In the genomic region with DNA sequence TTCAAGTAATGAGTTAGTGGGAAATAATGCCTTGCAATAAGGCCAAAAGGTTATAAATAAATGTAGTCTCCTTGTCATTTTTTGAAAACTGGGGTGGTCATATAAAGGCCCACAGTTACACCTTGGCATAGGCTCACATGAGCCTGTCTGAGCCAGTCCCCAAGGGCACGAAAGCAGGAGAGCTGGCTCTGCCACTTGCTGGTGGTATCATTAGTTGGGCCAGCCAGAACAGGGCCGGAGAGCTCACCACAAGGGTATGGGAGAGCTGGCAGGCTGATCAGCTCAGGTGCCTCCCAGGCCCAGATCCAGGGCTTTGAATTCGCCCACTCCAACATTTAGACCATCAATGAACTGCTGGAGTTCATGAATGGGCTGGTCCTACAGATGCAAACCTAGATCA, we compare ENCODE assay signal across 23 mouse cellular contexts. TPM values are rescaled to one million over a fixed set of nuclear protein-coding genes. Genes with fewer than 3 reads are reported as not detected.
"Had no signal": no experiment of that assay in that cellular context is flagged by ENCODE, and none has a peak within 500 bp of the region (broad histone marks: within the 10 kb centered on the region; RNA-seq: fewer than 3 reads in every experiment).

No protein-coding gene starts in this region.

- H3K4me3 ChIP-seq: layer of hippocampus, adult 2 months; limb, embryonic 10.5 days; limb, embryonic 13.5 days; liver, embryonic 12.5 days; liver, embryonic 15.5 days; lung, embryonic 15.5 days had no signal

- H3K4me2 ChIP-seq: limb, embryonic 13.5 days; liver, embryonic 12.5 days; liver, embryonic 15.5 days; lung, embryonic 15.5 days; midbrain, embryonic 11.5 days had no signal

- H3K4me1 ChIP-seq: limb, embryonic 13.5 days; liver, embryonic 12.5 days; liver, embryonic 15.5 days; lung, embryonic 15.5 days had no signal

- H3K9ac ChIP-seq: limb, embryonic 13.5 days; liver, embryonic 12.5 days; liver, embryonic 15.5 days; lung, embryonic 15.5 days had no signal

- H3K27me3 ChIP-seq: limb, embryonic 13.5 days; liver, embryonic 12.5 days; liver, embryonic 15.5 days had no signal

- ATAC-seq: liver, embryonic 12.5 days had no signal

- H3K9me3 ChIP-seq: limb, embryonic 10.5 days; limb, embryonic 13.5 days; liver, embryonic 12.5 days; liver, embryonic 15.5 days; lung, embryonic 15.5 days had no signal

- H3K36me3 ChIP-seq: limb, embryonic 10.5 days; limb, embryonic 13.5 days; liver, embryonic 12.5 days; liver, embryonic 15.5 days; lung, embryonic 15.5 days had no signal

- H3K27ac ChIP-seq: layer of hippocampus, adult 2 months; limb, embryonic 10.5 days; limb, embryonic 13.5 days; liver, embryonic 12.5 days; liver, embryonic 15.5 days; lung, embryonic 15.5 days had no signal

- DNase-seq: layer of hippocampus, adult 9-11 months; liver; lung, adult 18-20 months; lung, postnatal 10 days; lung, postnatal 4 days; midbrain, embryonic 14.5 days; thymus, adult 18-20 months; thymus, postnatal 36 days had no signal

RNA-seq across cellular contexts. Expression of a gene that starts 30.4 kb away (rescaled TPM):
- polyA plus RNA-seq: intestine, embryonic 16.5 days; large intestine, adult 2 months; limb, embryonic 10.5 days; limb, embryonic 13.5 days; liver, embryonic 12.5 days; liver, embryonic 15.5 days; lung, embryonic 15.5 days; midbrain, embryonic 11.5 days; midbrain, embryonic 14.5 days; neural tube, embryonic 11.5 days; neural tube, embryonic 14.5 days; small intestine, adult 2 months; spleen, adult 2 months; stomach, embryonic 16.5 days; urinary bladder, adult 2 months had no signal

RNA-seq across cellular contexts. Expression of a gene that starts 56.5 kb away (rescaled TPM):
- polyA plus RNA-seq: large intestine, adult 2 months; liver, embryonic 12.5 days; liver, embryonic 15.5 days; small intestine, adult 2 months; spleen, adult 2 months had no signal
